Mouse (Mus musculus): ENCODE measurements around the gene Sept6.

Sept6 gene

GRCm38 (mm10) chrX:36991694-36992093 lies at the start of gene Sept6:
Sept6 (minus strand) TSS chrX:36991794.
- DNase-seq = no peak

- DNase-seq = no peak
Measured at GRCm38 (mm10) chrX:37028378-37028777, 36.8 kb upstream of the Sept6 start.

- no peak for DNase-seq
Measured at GRCm38 (mm10) chrX:37023652-37024309, 32.2 kb upstream of the Sept6 start.

- DNase-seq = peak; percentile 24 to 50
Measured at GRCm38 (mm10) chrX:37022690-37023089, 31.1 kb upstream of the Sept6 start.

- no peak for DNase-seq
Measured at GRCm38 (mm10) chrX:37019045-37019444, 27.5 kb upstream of the Sept6 start.

- DNase-seq = no peak
Measured at GRCm38 (mm10) chrX:37018150-37018654, 26.6 kb upstream of the Sept6 start.

- DNase-seq = no peak
Measured at GRCm38 (mm10) chrX:37013870-37014269, 22.3 kb upstream of the Sept6 start.

GRCm38 (mm10) chrX:36991039-36991438 lies 555 bp downstream of the Sept6 start:
- DNase-seq = no peak

GRCm38 (mm10) chrX:36989752-36990404 lies 1.7 kb downstream of the Sept6 start:
- no peak for DNase-seq

GRCm38 (mm10) chrX:36989234-36989751 lies 2.3 kb downstream of the Sept6 start:
- DNase-seq = peak; percentile 46 to 61

GRCm38 (mm10) chrX:36988754-36989153 lies 2.8 kb downstream of the Sept6 start:
- no peak for DNase-seq

GRCm38 (mm10) chrX:36987851-36988250 lies 3.7 kb downstream of the Sept6 start:
- DNase-seq = no peak

GRCm38 (mm10) chrX:36985041-36985440 lies 6.6 kb downstream of the Sept6 start:
- DNase-seq = no peak

- no peak for DNase-seq
Measured at GRCm38 (mm10) chrX:36983654-36984311, 7.8 kb downstream of the Sept6 start.

- DNase-seq = no peak
Measured at GRCm38 (mm10) chrX:36982892-36983653, 8.5 kb downstream of the Sept6 start.

GRCm38 (mm10) chrX:36980563-36981187 lies 10.9 kb downstream of the Sept6 start:
- DNase-seq = no peak

GRCm38 (mm10) chrX:36977863-36978262 lies 13.7 kb downstream of the Sept6 start:
- DNase-seq = no peak

- DNase-seq = no peak
Measured at GRCm38 (mm10) chrX:36976980-36977379, 14.6 kb downstream of the Sept6 start.

- DNase-seq = no peak
Measured at GRCm38 (mm10) chrX:36976272-36976671, 15.3 kb downstream of the Sept6 start.

- DNase-seq = no peak
Measured at GRCm38 (mm10) chrX:36974905-36975304, 16.7 kb downstream of the Sept6 start.

GRCm38 (mm10) chrX:36972951-36973471 lies 18.6 kb downstream of the Sept6 start:
- DNase-seq = no peak

GRCm38 (mm10) chrX:36971156-36971555 lies 20.4 kb downstream of the Sept6 start:
- no peak for DNase-seq

Data from kidney, adult 8-10 months (tissue).